Mouse (Mus musculus) retina, embryonic 14.5 days (tissue): ENCODE data around the gene Pcsk5.

ENCODE experiments used
- DNase-seq: peaks from one replicate; pipeline ENCODE4 v3.0.0-alpha.2; 2015; ENCODE audit warnings: low spot score

Pcsk5 gene

DNA sequence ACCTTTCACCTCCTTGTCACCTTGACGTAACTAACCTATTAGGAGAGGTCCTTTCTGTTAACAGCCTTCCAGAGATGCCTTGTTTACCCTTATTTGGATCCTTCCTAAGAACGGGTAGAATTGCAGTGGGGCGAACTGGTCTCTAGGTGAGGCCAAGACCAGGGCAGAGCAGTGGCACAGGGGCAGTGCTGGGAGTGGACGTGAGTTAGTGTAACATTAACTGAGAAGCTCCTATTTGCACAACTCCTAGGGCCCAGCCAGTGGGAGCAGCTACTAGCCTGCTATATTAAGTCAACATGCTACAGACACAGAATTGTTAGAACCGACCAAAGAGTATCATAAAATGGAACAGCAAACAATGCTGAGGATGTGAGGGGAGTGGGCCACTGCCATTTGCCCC, 30.8 kb downstream of the Pcsk5 start:
- no peak for DNase-seq

DNA sequence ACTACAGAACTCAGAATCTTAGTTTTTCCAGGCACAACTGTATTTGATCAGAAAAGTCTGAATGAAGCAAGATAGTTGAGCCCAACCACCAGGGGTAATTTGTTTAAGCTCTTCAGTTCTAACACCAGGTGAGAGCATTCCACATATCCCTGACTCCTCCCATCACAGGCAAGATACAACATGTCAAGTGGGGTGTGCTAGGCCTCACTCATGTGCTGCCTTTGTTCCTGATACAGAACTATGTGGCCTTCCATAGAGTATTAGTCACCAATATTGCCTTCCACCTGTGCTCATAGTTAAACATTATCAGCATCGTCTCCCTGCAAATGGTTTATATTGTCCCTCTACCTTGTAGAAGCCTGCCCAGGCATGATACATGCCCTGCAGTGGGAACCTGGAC, 36.6 kb downstream of the Pcsk5 start:
- DNase-seq = no peak

- no peak for DNase-seq
These were observed 37.8 kb downstream of the Pcsk5 start for GRCm38 (mm10) chr19:17799419-17800185.

- no peak for DNase-seq
These were observed 44.0 kb downstream of the Pcsk5 start for GRCm38 (mm10) chr19:17793457-17793856.

DNA sequence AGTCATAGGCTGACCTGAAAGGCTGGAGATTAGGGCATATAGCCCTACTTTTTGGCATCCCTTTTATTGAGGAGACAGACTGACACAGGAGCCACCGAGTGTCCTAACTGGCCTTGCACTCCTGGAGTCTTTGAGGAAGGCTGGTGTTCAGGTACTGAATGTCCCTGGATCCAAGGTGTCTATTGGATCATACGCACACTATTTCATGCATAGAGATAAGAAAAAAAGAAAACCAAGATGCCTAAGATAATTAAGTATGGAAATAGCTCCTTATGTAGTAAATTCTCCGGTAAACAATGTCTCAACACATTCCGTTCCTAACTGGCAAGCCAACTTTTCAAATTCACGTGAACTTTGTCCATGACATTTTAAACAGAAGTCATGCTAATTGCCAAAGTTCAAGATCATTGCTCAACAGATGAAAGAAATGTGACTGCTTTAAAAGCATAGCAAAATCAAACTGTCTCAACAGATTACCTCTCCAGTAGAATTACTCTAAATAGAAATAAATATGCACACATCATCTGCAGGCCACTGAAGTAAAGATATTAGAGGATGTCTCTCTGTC, 45.9 kb downstream of the Pcsk5 start:
- DNase-seq = no peak

DNA sequence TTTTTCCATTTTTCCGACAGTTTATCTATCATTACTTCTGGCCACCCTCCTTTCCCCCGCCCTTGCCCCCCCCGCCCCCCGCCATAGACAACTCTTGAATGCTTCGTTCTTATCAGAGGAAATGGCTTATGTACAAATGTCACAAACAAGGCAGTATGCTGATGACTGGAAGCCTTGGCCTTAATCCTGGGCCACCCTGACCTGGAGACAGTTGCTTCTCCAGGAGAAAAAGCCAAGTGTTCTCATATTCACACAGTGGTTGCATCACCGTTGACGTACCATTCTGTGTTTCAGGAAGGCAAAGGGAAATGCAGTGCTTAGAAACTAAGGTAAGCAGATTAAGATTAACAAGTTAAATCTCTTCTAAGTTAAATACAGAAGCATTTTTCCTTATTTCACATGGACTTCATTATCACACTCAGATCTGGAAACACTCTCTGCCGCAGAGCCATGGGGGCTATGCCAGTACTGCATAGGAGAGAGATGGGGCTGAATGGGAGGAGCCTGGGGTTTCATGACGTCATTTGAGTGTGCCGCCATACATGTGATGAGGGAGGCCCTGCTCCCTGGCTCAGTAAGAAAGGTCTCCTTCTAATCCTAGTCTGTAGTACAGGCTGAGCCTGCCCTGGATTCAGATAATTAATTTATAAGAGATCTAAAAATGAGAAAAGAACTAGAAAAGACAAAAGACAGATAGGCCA, 48.7 kb downstream of the Pcsk5 start:
- DNase-seq = no peak

- DNase-seq = no peak
These were observed 50.7 kb downstream of the Pcsk5 start for GRCm38 (mm10) chr19:17786744-17787143.

DNA sequence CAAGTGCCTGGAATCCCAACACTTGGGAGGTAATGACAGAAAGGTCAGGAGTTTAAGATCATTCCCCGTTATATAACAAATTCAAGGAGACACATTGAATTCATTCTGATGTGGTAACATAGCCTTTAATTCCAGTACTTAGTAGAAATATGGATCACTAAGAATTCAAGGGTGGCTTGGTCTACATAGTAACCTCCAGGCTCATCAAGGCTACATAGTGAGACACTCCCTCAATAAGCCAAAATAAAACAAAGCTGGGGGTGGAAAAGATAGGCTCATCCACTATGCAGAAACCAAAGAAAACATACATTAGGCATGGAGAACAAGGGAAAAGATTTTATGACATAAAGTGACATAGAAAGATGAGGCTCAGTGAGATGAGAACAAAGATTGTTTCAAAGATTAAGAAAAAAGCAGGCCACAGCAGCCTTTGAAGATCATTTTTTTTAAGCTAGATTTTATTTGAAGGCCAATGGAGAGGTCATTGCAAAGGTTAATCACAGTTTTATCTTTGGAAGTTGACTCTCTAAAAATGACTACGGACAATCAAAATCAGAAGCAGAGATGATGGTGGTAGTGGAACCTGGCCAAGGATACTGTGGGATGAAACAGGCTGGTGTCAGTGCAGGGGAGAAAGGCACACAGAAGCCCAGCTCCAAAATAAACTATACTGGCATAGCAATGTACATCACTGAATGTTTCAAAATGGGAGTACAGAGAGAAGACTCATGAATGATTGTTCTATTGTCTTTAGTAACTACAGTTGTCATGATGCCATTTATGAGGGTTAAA, 52.8 kb downstream of the Pcsk5 start:
- DNase-seq = no peak

DNA sequence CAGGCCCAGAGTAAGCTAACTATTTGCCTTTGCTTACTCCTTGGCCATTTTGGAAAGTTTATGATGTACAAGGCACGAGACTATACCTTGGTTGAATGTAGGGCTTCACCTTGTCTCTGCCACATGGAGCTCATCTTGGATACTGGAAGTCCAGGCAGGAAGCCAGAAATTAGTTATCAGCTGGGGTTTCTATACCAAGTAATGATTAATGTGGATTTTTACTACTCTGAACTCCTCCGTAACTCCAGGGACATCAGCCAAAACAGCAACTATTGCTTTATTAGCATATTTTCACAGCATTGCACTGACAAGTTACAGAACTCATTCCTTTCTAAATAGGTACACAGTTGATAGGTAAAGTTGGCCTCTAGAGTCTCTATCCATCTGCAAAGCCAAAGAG, 54.2 kb downstream of the Pcsk5 start:
- no peak for DNase-seq

GRCm38 (mm10) chr19:17781323-17781722, 56.1 kb downstream of the Pcsk5 start:
- DNase-seq = no peak

GRCm38 (mm10) chr19:17775943-17776342, 61.5 kb downstream of the Pcsk5 start:
- DNase-seq = no peak

DNA sequence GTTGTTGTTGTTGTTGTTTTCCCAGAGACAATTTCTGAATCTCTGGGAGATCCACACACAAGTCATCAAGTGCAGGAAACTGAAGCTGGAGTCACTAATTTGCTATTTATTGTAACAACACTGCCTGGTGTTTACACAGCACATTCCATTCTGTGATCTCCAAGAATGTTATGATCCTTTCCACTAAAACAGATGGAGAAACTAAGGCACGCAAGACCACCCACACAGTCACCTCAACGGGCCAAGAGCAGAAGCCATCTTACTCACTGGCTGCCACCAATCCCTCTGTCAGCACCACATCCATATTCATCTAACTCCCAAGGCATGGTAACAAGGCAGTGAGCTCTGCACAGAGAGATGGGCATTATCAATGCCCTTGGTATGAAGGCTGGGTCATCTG, 62.3 kb downstream of the Pcsk5 start:
- no peak for DNase-seq

GRCm38 (mm10) chr19:17774061-17774460, 63.4 kb downstream of the Pcsk5 start:
- DNase-seq = no peak

DNA sequence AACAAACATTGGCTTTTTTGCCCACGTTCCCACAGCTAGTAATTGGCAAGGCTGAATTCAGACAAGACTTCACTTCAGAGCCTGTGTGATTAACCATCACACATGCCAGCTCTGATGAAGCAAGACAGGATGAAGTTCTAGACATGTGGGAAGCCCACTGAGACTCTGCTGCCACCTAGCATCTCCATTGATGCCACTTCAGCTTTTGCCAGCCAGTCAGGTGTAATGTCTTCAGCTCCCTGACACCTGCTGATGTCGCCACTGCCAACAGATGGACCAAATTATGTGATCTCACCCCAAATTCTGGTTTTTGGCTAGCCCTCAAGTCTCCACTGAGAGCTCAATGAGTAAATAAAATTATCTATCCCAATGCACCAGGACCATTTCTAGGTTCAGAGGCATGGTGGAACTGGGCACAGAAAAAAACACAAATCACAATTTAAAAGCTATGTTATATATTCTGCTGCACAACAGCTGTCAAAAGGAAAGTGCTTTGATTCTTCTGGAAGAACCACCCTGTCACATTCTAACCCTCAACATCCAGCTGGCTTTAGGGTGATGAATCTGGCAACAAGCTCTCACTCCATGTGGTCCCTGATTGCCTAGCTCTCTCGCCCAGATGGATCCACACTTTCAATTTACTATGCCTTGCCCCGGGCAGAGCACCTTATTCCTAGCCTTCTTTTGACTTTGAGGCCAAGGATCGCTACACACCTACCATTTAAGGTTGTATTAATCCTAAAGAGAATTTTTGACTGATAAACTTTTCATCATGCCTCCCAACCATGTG, 67.6 kb downstream of the Pcsk5 start:
- DNase-seq = no peak

GRCm38 (mm10) chr19:17765001-17765400, 72.4 kb downstream of the Pcsk5 start:
- DNase-seq = no peak

DNA sequence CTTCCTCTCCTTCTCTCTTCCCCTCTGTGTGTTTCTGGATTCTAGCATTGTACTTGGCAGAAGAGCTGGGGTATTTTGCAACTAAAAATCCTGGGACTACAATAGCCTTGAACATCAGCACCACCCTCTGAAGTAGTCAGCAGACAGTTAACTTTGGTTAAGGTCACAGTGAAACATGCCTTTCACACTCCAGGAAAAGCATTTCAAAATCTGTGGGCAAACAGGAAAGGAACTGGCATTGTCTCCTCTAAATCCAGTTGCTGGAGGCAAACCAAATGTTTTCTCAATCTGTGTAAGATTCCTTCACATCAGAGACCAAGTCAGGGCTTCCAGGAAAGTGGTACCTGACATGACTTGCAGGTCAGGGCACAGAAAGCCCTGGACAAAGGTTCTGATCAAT, 74.7 kb downstream of the Pcsk5 start:
- DNase-seq = no peak

DNA sequence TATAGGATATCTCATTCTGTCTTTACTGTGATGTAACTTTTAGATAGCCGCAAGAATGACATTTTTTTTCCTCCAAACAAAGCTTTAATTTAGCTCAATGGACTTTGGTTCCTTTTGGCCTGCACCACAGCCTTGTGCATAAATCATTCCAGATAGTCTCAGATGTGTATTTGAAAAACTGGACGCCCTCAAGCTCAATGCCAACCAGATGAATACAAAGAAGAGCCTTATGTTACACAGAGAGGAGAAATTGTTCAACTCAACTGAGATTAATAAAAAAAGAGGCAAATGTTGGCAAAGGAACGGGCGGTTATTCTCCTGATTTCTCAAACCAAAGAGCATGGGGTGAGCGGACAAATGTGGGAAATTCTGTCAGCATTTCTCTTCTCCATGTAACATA, 75.8 kb downstream of the Pcsk5 start:
- DNase-seq = no peak

DNA sequence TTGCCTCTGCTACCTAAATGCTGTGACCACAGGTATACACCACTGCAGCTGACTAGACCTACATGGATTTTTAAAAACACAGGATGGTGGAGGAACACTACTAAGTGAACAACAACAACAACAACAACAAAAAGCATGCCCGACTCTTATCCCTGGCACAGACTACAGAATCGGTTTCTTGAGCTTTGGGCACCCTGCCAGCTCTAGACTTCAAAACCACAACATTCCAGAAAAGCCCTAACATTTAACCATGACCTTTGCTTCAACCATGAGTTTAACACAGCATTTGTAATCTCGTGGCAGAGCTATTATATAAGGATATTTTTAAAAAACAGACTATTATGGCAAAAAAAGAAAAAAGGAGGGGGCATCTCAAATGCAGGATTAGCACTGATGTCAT, 84.6 kb downstream of the Pcsk5 start:
- DNase-seq = no peak

DNA sequence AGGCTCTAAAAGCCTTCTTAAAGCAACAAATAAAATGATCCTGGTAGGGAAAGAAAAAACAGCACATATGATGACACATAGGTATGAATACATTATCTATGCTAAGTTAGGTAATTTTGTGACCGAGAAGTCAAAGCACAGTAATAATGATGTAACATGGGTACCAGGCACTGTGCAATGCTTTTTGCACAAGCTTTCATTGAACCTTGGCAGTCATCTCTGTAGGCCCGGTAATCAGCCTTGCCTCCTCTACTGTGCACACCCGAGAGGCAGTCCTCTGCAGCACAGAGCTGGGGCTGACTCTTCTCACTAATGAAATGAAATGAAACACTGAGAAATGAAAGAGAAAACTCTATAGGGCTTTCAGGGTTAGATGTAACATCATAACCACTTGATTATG, 89.1 kb downstream of the Pcsk5 start:
- DNase-seq = no peak

DNA sequence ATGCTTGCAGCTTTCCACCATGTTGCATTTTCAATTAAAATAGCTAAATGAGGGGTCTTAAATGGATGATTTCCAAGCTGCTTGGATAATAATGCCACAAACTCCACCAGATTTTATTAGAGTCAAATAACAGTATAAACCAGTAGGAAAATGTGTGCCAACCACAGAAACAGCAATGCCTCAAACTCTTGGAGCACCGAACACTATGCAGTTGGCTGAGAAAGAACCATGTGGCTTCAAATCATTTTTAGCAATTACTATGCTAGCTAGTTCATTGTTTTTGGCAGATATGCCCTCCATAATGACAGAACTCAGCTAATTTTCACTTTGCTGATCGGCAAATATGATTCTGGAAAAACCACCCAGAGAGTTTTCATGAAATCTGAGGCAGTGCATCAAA, 92.1 kb downstream of the Pcsk5 start:
- no peak for DNase-seq

- no peak for DNase-seq
These were observed 92.9 kb downstream of the Pcsk5 start for GRCm38 (mm10) chr19:17744474-17745069.
